Mouse (Mus musculus) kidney, postnatal 10 days (tissue): Measurements from ENCODE around the gene Ache.
"Not testable (repeated sequence)": the region's sequence is repeated elsewhere in the genome, so short reads cannot be mapped to it uniquely, and the experiment has no call there.

ENCODE experiments used
- DNase-seq: peaks from one replicate; pipeline ENCODE4 v3.0.0; 2021; ENCODE audit warnings: mixed read lengths

Gene Ache

DNA sequence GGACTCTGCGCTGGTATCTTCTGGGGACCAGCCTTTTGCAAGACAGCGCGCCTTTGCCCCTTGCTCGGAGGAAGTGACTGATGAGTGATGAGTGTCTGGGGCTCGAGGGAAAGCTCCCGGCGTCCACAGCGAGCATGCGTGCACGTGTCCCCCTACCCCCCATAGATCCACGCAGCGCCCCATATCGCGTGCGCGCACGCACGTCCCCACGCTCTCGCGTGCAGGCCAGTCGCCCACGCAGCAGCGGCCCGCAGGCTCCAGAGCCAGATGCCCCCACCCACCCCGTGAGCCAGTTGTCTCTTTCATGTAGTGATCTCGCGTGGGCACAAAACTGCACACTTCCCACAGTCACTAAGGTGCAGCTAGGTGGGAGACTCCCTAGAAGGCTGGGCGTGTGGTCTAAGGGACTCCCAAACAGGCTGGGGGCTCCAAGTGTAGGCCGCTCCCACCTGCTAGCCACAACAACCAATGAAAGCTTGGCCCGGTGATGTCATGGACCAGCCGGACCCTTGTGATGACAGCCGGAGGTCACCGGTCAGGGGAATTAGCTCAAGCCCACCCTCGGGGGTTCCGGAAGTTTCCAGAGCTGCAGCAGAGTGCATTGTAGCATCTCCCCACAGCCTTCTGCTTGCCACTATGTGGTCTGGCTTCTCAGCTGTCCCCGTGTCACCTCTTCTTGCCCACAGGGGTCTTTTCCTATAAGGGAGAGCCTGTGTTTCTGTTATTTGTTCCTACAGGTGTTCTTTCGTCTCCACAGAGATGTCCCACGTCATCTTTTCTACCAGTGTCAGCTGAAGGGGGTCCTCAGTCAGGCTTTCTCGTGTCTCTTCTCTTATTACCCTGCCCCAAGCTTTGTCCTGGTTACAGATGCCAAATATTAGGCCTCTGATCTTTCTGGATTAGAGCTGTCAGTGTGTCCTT is at the start of gene Ache:
TSS of gene Ache (plus strand) at position 488 of the 921 bp plus-strand sequence.
- peak; percentile 43 for DNase-seq

GRCm38 (mm10) chr5:137263897-137264720 is 23.2 kb upstream of the Ache start:
- DNase-seq, result no peak

DNA sequence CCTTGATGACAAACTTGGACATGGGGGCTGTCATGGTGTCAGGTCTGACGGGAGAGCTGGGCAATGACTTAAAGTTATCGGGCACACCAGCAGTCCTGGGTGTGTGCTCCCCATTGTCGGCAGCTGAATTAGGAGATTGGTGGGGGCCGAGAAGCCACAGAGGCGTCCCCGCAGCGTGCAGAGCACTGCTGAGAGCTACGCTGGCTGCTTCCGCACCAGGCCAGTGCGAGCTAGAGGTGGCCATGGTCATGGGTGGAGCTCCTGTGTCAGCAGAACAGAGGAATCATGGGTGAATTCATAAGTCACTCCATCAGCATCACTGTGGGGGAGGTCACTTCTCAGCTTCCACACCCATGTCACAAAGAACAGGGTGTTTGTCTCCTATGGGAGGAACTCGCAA is 22.5 kb upstream of the Ache start:
- no peak for DNase-seq

DNA sequence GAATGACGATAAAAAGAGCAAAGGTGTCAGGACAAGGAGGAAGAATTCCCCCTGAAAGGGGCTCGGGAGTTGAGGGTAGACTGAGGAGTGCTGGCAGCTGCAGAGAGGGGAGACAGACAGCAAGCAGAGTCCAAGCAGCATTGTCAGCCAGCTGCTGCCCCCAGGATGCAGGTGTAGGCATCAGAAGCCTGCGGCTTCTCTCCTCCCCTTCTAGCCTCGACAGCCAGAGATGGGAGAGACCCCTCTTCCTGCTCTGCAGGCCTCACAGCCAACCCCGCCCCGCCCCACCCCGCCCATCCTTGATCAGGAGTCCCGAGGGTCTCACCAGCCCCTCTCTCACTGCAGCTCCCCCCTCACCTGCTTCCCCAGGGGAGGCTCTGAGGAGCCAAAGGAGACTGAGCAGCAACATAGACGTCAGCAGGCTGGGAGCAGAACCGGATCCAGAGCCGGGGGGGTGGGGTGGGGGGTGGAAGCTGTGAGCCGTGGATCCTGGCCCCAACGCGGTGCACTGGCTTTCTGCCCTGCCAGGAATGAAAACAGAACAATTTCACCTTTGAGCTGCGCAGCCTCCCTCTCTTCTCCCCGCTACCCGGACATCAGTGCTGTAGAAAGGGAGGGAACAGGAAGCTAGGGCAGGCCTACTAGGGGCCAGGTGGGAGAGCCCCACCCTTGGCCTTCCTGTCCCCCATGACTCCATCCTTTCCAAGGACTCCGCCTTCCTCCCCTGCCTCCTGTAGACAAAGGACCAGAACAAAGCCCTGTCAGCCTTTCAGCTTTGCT is 19.0 kb upstream of the Ache start:
- peak; percentile 49 for DNase-seq

GRCm38 (mm10) chr5:137277360-137278342 is 9.7 kb upstream of the Ache start:
- DNase-seq, result peak; percentile 70

GRCm38 (mm10) chr5:137284411-137284810 is 2.9 kb upstream of the Ache start:
- DNase-seq, result not testable (repeated sequence)

DNA sequence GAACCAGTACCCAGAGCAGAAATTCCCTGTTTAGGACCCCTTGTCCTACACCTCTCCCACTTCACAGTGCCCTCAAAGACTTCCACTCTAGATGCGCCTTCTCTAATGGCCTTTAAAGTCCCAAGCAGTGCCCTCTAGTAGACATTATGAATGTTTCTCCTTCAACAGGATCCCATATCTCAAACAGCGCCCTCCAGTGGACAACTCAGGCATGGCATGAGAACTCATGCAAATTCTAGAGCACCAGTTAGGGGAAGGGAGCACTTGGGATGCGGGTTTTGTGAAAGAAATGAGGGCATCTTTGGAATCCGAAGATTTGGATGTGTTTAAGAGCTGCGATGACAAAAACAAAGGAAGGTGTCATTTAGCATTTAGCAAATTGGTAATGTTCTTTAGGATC is 2.3 kb upstream of the Ache start:
- peak; percentile 62 for DNase-seq

- no peak for DNase-seq
Measured at GRCm38 (mm10) chr5:137285986-137286385, 1.3 kb upstream of the Ache start.

DNA sequence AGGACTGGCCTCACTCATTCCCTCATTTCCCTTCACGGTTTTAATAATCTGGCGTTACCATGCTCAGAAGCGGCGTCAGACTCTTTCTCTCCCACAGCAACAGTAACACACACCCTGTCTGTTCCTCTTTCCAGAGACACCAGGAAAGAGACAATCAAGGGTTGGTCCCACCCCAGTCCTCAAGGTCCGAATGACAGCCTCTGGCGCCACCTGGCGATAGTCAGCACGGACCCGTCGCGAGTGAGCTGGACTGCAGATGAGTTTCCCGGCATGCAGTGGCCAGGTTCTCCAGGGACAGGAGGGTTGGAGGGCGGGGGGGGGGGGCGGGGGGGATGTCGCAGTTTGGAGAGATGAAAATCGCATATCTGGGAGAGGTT is 676 bp upstream of the Ache start:
- peak; percentile 94 for DNase-seq

DNA sequence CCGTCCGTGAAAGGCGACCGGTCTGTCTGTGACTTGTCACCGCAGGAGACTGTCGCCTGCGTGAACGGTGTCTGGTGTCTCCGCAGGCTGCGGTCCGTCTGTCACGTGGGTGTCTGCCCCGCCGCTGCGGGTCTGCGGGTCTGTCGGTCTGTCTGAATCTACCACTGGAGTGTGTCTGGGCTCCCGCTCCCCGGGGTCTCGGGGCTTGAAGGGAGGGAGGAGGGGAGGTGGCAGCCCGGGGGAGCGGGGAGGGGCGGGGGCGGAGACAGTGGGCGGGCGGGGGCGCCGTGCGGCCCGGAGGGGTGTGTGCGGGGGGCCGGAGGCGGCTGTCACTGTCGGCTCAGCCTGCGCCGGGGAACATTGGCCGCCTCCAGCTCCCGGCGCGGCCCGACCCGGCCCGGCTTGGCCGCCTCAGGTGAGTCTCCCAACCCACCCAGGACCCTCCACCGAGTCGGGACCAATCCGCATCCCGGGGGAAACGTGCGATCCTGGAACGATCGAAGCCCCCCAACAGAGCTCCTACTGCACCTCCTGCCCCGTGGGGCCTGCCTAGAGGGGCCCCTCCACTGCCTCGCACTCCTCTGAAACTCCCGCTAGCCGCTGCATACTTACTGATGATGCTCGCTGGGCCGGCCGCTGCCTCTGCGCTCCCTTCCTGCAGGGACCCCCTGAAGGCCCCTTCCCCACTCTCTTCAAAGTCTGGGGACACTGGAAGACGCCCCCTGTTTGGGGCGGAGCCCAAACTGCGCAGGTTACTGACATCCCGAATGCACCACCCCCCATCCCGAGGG is 829 bp downstream of the Ache start:
- peak; percentile 50 for DNase-seq

DNA sequence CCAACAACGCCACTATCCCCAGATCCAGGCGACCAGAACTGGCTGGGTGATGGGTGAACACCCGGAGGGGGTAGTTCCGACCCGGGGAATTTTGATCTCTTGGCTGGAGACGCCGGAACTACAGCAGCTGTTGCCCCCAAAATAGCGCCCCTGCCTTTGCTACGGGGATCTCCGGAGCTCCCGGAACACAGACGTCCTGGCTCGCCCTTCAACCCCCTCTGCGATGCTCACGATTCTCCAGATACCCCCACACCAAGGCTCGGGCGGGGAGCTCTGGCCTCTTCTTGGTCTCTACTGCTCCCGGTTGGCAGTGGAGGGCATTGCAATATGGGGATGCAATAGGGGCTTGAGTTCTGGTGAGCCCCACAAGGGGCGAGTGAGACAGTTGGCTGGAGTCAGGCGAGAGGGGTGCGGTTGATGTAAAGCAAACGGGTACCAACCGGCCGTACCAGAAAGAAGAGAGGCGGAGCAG is 1.7 kb downstream of the Ache start:
- peak; percentile 64 for DNase-seq

GRCm38 (mm10) chr5:137289591-137290365 is 2.5 kb downstream of the Ache start:
- DNase-seq, result no peak

DNA sequence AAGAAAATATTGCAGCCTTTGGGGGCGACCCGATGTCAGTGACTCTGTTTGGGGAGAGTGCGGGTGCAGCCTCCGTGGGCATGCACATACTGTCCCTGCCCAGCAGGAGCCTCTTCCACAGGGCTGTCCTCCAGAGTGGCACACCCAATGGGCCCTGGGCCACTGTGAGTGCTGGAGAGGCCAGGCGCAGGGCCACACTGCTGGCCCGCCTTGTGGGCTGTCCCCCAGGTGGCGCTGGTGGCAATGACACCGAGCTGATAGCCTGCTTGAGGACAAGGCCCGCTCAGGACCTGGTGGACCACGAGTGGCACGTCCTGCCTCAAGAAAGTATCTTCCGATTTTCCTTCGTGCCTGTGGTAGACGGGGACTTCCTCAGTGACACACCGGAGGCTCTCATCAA is 3.4 kb downstream of the Ache start:
- DNase-seq, result peak; percentile 84

- DNase-seq, result no peak
Measured at GRCm38 (mm10) chr5:137291381-137291926, 4.1 kb downstream of the Ache start.

DNA sequence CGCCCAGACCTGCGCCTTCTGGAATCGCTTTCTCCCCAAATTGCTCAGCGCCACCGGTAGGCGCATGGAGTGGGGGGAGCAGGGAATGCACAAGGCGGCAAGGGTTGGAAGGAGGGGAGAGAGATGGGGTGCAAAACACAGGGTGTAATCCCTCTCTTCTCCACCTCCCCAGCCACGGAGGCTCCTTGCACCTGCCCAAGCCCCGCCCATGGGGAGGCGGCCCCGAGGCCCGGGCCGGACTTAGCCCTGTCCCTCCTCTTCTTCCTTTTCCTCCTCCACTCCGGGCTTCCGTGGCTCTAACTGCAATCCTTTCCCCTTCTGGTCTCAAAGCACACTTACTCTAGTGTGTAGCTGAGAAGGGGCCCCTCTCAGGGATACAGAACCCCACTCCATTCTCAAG is 6.0 kb downstream of the Ache start:
- peak; percentile 90 for DNase-seq

DNA sequence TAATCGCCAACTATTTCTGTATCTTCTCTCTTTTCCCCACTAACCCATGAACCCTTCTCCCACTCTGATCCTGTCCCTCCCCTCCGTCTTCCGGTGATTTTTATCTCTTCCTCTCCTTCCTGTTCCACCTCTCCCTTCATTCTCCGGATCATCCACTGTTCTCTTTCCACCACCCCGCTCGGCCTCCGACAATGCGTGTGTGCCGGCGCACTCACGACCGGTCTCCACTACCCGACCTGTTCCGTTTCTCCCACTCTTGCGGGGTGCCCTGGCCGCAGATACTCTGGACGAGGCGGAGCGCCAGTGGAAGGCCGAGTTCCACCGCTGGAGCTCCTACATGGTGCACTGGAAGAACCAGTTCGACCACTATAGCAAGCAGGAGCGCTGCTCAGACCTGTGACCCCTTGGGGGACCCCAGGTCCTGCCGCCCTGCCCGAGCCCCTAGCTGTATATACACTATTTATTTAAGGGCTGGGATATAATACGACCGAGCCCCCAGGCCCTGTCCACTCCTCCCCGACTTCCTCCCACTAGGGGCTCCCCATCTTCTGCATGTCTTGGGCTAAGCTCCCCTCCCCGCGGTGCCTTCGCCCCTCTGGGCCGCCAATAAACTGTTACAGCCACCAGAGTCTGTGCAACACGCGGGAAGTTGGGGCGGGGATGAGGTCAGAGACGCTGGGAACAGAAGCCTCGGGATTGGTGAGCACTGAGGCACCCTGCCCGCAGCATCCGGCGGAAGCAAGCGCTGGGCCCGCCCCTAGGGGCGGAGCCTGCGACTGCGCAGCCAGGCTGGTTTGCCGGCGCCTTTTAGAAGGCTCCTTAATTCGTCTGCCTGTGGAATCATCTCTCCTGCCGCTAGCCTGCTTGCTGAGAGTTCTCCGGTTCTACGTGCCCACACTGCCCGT is 6.8 kb downstream of the Ache start, which contains the start of gene Ufsp1:
TSS of gene Ufsp1 (plus strand) at position 791 of the 905 bp plus-strand sequence.
- DNase-seq, result peak; percentile 97

DNA sequence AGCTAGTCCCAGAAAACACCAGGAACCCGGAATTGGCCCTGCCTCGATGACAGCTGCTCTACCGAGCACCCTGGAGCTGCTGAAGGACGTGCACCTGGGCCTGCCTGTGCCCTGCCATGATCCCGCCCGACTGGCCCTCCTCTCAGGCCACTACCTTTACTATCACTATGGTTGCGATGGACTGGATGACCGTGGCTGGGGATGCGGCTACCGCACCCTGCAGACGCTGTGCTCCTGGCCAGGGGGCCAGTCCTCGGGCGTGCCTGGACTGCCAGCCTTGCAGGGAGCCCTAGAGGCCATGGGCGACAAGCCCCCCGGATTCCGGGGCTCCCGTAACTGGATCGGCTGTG is 7.4 kb downstream of the Ache start:
- DNase-seq, result no peak

- no peak for DNase-seq
Measured at GRCm38 (mm10) chr5:137295296-137295695, 8.0 kb downstream of the Ache start.
